Mouse (Mus musculus): ENCODE data around the gene Cirbp.
"Not testable (repeated sequence)": the region's sequence is repeated elsewhere in the genome, so short reads cannot be mapped to it uniquely, and the experiment has no call there.

Cirbp gene

GRCm38 (mm10) chr10:80207676-80208075, 41.9 kb downstream of the Cirbp start:
- DNase-seq (ENCODE audit: low spot score in 2 of 2) = no peak

DNA sequence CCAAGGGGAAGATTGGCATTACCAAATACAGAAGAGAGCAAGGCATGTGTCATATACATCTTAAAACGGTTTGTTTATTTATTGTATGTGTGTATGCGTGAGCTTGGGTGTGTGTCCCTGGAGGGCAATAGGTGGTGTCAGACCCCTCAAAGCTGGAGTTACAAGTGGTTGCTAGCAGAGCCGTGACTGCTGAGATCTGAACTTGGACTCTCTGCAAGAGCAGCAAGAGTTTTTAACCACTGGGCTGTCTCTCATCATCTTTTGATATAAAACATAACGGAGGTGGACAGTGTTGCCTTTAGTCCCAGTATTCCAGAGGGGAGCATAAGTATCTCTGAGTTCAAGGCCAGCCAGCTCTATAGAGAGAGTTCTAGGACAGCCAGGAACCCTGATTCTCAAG, 42.5 kb downstream of the Cirbp start:
- no peak for DNase-seq (ENCODE audit: low spot score in 2 of 2)

DNA sequence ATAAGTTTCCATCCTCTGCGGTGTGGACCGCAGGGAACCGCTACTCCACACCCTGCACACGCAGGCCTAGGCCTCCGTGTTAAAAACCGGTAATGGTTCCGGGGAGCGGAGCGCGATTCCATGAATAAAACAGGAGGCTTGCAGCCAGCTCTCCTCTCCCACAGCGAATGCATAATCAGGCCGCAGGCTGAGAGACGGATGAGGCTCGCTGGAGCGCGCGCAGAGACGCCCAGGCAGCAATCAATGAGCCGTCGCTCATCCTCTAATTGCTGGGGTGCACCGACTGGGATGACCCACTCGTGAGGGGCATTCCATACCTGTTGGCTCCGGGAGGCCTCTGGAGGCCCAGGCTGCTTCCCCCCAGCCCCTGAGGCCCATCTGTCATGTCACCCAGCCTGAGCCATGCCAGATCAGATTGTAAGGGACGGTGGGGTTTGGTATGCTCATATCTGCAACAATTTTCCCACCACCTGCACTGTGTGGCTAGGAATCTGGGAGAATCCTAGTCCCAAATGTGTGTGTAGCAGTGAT, 43.1 kb downstream of the Cirbp start:
- DNase-seq (ENCODE audit: low spot score in 2 of 2) = no peak

DNA sequence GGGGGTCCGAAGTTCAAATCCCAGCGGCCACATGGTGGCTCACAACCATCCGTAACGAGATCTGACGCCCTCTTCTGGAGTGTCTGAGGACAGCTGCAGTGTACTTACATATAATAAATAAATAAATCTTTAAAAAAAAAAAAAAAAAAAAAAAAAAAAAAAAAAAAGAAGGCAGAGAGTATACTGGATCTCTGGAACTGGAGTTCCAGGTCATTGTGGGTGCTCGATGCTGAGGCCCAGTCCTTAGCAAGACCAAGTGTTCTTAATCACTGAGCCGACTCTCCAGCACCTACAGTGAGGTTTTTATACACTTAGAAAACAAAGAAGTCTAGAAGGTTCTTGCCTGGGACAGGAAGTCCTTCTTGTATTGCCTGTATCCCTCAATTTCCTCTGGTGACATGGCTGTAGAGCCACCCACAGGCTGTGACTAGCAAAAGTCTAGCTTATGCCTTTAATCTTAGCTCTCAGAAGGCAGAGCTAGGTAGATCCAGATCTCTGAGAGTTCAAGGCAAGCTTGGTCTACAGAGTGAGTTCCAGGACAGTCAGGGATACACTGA, 45.8 kb downstream of the Cirbp start:
- not testable (repeated sequence) for DNase-seq (ENCODE audit: low spot score in 2 of 2)

DNA sequence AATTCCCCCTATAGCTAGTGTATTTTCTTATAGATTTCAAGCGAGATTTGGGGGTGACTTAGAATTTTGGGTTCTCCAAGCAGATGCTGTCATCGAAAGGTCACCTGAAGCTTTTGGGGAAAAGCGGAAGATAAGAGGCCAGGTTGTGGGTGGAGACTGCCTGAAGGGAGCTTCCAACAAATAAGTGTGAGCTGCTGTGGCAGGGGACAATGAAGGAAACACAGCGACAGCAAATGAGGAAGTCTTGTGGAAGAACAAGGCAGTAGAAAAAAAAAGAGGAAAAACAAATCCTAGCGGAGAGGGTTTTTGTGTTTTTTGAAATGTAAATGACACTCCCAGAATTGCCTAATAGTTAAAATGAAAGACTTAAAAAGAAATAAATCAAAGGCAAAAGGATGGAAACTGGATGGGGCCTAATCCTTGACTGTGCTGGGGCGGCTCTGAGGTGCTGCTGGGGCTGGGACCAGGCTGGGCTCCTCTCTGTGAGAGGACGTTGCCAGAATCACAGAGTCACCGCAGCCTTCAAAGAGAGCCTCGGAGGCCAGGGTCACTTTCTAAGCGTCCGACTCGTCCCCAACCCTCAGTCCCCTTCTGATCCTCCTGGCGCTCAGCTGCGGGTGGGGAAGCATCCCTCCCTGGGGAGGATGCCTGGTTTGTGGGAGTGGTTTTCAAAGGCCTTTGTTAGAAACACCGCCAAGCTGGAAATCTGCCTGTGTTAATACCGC, 49.4 kb downstream of the Cirbp start:
- no peak for DNase-seq (ENCODE audit: low spot score in 2 of 2)

DNA sequence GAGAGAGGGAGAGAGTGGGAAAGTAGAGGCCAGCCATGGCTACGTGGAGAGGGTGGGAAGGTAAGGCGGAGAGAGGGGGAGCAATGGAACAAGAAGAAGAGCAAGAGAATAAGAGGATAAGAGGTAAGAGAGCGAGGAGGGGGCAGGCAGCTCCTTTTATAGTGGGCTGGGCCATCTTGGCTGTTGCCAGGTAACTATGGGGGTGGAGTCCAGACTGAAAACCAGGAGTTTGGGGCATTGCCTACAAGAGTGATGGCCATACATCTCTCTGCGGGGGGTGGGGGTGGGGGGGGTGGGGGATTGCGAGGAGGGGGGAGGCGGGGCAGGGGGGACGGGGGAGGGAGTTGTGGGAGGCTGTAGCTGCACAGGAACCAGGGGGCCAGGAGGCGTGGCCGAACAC, 54.9 kb downstream of the Cirbp start:
- DNase-seq (ENCODE audit: low spot score in 2 of 2) = no peak

Measured in spleen, postnatal 36 days (tissue).